Mouse (Mus musculus) cerebellum, postnatal 36 days (tissue): ENCODE measurements around the gene P3h2.
A peak's percentile ranks its signal among the peaks of the same experiment; 100 is the strongest.

Experiments used
- DNase-seq, 2 experiments: peaks; one replicate each; pipeline ENCODE4 v3.0.0; 2021 to 2022; ENCODE audit warnings: mixed read lengths in 2 of 2

P3h2 gene

DNA sequence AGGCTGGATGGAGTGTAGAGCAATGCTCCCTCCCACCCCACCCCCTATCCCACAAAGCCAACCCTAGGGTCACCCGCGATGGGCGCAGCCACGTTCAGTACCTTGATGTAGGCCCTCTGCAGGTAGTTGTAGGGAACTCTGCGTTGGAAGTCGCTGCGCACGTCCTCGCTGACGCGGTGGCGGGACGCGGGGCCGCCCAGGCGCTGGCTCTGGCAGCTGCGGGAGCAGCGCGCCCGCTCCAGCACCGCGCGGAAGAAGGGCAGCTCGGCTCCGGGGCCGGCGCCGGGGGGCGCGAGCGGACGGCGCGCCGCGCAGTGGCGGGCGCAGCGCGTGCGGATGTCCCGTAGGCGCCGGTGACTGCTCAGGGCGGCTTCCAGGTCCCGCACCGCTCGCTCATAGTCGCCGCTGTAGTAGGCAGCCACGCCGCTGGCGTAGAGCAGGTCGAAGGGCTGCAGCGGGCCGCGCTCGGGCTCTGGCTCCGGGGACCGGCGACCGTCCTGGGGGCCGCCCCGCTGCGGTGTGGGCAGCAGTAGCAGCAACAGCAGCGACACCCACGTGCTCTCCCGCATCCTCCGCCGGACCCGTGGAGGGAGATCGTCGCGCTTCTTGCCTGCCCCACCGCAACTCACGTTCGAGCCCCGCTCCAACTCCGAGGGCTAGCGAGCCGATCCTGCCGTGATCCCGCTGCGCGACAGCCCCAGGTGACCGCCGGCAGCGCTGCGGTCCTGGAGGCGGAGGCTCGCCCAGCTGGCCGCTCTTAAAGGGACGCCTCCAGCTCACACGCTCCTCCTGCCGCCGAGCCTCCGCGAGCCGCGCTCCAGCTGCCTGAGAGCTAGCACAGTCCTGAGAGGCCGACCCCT lies at the start of gene P3h2:
P3h2 (minus strand) TSS at position 670 of the 860 bp plus-strand sequence.
- DNase-seq = peak; percentile 12 to 28

- no peak for DNase-seq
Measured at GRCm38 (mm10) chr16:26152258-26152657, 46.7 kb upstream of the P3h2 start.

DNA sequence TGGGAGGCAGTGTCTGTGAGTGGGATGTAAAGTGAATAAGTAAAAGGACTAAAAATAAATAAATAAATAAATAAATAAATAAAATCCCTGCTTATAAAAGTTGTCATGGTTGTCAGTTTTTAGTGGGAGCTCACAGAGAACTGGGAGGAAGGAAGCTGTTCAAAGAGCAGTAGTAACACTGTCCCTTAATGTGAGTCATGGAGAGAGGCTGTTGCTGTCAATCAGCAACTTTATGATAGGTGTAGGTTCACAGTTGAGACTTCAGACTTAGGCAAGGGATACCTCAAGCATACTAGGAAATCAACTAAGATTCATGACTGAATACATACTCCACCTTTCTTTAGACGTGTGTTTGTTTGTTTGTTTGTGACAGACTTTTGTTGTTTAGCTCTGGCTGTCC lies 45.4 kb upstream of the P3h2 start:
- no peak for DNase-seq

DNA sequence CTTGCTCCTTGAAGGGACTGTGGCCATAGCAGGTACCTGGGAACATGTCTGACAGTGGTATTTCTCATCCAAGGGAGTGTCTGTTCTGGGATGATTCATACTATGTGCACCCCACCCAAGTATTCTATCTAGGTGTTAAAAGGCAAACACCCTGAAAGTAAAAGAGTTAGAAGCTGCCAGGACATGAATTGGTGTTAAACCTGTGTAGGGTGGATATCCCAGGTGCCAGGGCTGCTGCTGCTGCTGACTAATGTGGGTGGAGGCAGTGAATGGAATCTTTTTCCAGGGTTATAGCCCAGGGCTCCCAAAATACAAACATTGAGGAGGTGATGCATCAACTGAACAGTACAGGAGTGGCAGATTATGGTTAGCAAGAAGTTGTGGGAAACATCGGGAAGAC lies 41.3 kb upstream of the P3h2 start:
- DNase-seq = no peak

GRCm38 (mm10) chr16:26131126-26131525 lies 25.5 kb upstream of the P3h2 start:
- no peak for DNase-seq

- DNase-seq = no peak
Measured at GRCm38 (mm10) chr16:26106618-26107017, 1.0 kb upstream of the P3h2 start.

- DNase-seq = no peak
Measured at GRCm38 (mm10) chr16:26106041-26106617, 545 bp upstream of the P3h2 start.

GRCm38 (mm10) chr16:26104274-26104673 lies 1.3 kb downstream of the P3h2 start:
- no peak for DNase-seq

DNA sequence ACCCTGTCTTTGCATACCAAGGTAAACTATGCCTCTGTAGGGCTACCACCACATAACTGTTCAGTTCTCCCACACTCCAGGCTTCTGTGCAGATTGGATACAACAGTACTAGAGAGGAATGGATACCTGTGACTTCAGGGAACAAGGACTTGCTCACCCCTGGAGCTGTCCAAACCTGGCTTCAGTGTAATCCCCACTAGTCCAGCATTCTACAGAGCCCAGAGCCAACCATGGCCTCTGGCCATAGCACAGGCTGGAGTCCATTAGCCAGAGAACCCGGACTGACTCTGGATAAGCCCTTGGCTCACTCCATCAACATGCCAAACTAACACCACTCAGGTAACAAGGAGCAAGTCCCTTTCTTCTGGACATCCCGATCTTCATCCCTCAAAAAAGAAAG lies 2.7 kb downstream of the P3h2 start:
- no peak for DNase-seq

GRCm38 (mm10) chr16:26100167-26100566 lies 5.4 kb downstream of the P3h2 start:
- no peak for DNase-seq

GRCm38 (mm10) chr16:26095696-26096284 lies 9.8 kb downstream of the P3h2 start:
- DNase-seq = no peak

DNA sequence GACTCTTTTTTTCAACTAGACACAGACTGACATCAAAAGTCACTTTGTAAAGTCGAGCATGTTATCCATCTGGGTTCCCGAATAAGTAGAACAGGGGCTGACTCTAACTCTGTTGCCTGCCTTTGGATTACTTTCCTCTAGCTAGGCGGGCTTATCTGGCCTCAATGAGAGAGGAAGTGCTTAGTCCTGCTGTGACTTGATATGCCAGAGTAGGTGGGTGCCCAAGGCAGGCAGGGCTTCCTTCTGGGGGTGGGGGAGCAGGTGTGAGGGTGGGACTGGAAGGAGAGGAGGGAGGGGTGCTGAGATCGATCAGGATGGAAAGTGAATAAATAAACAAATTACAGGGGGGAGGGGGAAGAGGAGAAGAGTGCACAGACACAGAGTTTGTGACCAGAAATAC lies 11.7 kb downstream of the P3h2 start:
- DNase-seq = no peak

GRCm38 (mm10) chr16:26088976-26089375 lies 16.6 kb downstream of the P3h2 start:
- DNase-seq = no peak

DNA sequence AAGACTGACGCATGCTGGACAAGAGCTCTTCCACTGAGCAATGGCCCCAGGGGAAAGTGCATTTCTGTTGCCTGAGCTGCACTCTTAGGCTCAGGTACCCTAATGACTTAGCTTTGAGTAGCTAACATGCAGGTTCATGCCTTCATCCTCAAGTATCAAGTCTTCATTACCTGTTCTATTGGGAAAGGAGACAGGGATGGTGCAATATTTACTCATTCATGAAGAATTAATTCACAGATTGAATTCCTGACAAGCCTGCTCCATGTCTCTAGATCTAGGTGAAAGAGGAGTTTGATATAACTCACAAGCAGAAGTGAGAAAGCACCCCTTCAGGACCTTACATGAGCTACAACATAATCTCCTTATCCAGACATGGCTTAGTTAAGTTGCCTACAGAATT lies 17.3 kb downstream of the P3h2 start:
- no peak for DNase-seq

DNA sequence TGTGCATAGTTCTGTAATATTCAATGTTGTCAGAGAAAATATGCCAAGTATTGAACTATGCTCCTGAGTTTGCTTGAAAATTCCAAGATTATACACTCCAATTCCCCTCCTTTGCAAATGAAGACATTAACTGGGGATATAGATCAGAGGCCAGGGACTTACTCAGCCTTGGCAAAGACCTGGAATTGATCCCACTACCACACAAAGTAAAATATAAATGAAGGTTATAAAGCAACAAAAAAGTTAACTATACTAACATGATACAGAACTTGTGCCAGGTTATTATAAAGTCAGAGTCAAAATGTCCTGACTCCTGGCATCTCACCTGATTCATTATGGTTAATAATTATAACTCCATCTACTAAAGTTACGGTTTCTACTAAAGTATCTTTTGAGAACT lies 18.6 kb downstream of the P3h2 start:
- no peak for DNase-seq

DNA sequence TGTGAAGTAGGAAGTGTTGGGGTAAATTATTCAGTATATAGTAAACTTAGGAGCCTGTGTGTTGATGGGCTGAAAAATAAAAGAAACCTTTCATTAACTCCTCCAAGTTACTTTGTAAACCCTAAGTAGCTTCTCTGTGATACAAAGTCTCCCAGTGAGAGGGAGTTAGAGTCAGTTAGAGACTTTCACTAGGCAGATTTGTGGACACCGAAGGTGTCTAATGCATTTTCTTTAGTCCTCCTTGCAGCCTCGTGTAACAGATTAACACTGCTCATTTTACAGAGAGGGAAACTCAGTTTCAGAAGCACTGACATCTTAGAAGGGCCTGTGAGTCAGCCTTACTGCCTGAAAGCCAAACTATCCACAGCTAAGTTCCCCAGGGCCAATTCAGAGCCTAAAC lies 20.4 kb downstream of the P3h2 start:
- DNase-seq = no peak

GRCm38 (mm10) chr16:26082831-26083230 lies 22.8 kb downstream of the P3h2 start:
- no peak for DNase-seq

- no peak for DNase-seq
Measured at GRCm38 (mm10) chr16:26082391-26082790, 23.2 kb downstream of the P3h2 start.

- DNase-seq = no peak
Measured at GRCm38 (mm10) chr16:26078923-26079351, 26.6 kb downstream of the P3h2 start.

GRCm38 (mm10) chr16:26078100-26078422 lies 27.5 kb downstream of the P3h2 start:
- no peak for DNase-seq

DNA sequence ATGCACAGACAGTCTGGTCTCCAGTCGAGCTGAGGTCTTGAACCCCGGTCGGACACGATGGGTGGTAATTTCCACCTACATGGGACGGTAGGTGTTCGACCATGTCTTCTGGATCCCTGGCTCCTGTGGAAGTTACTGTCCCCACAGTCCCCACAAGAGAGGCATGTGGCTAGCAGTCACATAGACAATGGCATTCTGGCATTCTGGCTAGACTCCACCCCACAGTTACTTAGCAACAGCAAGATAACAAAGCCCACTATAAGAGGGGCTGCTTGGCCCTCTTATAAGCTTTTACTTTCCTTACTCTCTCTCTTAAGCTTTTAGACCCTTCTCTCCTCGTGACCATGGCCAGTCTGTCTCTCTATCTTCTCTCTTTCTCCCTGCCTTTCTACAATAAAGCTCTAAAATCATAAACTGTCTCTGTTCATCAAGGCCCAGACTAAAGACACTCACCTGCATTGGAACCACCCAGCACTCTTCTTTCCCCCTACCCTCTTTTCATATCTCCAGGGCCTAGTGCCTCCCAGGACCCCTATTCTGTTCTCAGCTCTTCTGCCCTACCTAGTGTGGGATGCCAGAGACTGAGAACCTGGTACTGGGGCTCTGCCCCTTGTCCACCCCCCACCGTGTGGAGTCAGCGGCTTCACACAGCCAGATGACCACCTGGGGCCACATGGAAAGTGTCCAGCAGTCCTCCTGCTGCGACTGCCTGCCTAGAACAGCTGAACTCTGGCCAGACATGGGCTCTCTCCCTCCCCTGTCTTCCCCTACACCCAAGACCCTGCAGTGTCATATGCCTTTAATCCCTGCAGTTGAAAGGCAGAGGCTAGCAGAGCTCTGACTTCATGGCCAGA lies 28.1 kb downstream of the P3h2 start:
- peak in 1 of 2 experiments; percentile 1 for DNase-seq

DNA sequence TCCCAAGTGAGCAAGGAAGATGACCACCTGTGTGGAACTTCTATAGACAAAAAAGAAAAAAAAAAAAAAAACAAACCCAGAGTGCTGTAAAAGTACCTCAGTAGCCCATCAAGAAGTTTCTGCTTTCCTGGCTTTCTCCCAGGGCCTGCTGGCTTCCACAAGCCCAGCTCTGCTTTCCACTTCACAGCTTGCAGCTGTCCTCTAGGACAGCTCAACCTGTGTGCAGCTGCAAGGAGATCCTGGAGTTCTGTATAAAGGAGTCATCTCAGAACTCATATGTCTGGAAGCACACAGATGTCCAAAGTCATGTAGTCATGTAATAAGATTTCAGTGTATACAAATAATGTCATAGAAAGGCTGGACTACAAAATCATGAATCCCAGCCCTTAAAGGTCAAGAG lies 30.5 kb downstream of the P3h2 start:
- no peak for DNase-seq

DNA sequence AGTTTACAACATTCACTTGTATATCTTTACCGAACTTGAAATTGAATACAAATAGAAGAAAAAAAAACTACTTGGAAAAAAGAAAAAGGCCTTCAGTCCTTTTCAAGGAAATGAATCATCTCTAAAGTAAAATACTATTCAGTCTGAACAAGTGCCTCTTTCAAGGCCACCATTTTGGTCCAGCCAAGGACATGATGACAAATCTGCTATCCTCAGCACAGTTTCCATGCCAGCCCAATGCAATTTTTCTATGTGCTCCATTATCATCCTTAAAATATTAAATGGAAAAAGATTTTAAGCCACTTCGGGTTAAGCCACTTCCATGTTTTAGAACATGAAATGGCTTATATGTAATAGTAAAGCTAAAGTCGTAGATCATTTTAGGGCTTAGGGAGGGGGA lies 35.2 kb downstream of the P3h2 start:
- no peak for DNase-seq
